Mouse (Mus musculus): ENCODE data around the gene Noxred1. TPM values are rescaled to one million over a fixed set of nuclear protein-coding genes. Genes with fewer than 3 reads are reported as not detected.
A peak's percentile ranks its signal among the peaks of the same experiment; 100 is the strongest.
"Not testable (repeated sequence)": the region's sequence is repeated elsewhere in the genome, so short reads cannot be mapped to it uniquely, and the experiment has no call there.

Gene Noxred1
- polyA plus RNA-seq, 1 experiment from 2014 or later, result 1.0 TPM

DNA sequence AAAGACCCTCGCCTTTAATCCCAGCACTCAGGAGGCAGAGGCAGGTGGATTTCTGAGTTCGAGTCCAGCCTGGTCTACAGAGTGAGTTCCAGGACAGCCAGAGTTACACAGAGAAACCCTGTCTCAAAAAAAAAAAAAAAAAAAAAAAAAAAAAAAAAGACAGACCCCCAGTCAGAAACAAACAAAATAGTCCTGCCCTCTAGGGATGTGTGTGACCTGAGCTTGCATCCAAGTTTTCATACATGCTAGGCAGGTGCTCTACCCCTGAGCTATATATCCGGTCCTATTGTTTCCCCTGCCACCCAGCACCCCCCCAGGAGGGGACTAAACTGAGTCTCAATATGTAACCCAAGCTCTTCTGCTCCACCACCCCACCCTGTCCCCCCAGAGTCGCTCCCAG is 38.7 kb upstream of the Noxred1 start:
- peaks cover 45% of the 10 kb centered on the region for H3K36me3 ChIP-seq (ENCODE audit: control insufficient read depth, insufficient read depth, low read length)
- not testable (repeated sequence) for H3K4me2 ChIP-seq (ENCODE audit: low read length); H3K27ac ChIP-seq (replicated peaks; ENCODE audit: low read depth, low read length); H3K9ac ChIP-seq (replicated peaks; ENCODE audit: low read length); H3K4me3 ChIP-seq (replicated peaks; ENCODE audit: low read depth, low read length); ATAC-seq (ENCODE audit: low FRiP score, low TSS enrichment); H3K27me3 ChIP-seq (ENCODE audit: control insufficient read depth, insufficient read depth, low read length); DNase-seq; H3K9me3 ChIP-seq (ENCODE audit: control insufficient read depth, low read length); H3K4me1 ChIP-seq (ENCODE audit: control insufficient read depth, insufficient read depth, low read length)
- 87% methylated on average over 4 of the region's 4 CpGs for WGBS

DNA sequence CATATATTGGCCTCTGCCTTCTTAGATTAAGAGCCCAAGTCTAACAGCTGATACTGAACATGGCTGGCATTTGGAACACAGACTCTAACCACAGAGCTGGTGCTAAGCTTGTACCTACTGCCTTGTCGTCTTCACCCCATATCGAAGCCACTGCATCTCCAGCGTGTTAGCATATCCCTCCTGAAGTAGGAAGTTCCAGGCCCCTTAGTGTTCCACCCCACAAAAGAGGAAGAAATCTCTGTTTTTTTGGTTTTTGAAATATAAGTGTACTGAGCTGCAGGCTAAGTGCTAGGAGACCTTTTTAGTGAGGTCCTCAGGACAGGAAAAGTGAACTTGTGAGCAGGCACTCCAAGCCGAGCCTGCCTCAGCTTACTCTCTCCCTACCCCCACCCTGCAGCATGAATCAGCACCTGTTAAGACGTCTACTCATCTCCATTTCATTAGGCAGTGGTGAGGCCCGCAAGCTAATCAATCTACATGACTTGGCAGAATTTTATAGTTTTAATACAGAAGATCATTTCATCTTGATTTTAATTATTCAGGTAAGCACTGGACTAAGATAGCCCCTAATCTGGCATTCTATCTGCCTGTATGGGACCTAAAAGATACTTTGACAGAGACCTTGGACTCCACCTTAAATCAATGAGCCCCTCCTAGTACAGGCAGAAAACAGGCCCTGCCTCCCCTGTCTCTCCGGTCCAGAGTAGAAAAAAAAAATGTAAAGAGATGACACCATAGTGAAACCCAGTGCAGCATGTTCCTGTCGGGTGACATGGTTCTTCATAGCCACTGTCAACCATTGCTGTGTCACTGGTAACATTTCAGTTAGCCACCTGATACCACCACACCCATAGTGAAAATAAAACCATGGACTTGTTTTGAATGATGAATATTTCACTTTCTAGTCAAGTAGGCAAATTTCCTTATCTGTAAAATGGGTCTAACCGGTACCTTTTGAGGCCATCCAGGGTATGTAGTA is 36.6 kb upstream of the Noxred1 start:
- Histone ChIP-seq H3K27me3 (ENCODE audit: control insufficient read depth, insufficient read depth, low read length) (no peaks in the 10 kb centered on the region), H3K9ac (replicated peaks; ENCODE audit: low read length) (no peak overlapping the region), H3K4me2 (ENCODE audit: low read length) (no peak overlapping the region), H3K9me3 (ENCODE audit: control insufficient read depth, low read length) (no peaks in the 10 kb centered on the region), H3K4me1 (ENCODE audit: control insufficient read depth, insufficient read depth, low read length) (no peaks in the 10 kb centered on the region), H3K27ac (replicated peaks; ENCODE audit: low read depth, low read length) (no peak overlapping the region), H3K36me3 (ENCODE audit: control insufficient read depth, insufficient read depth, low read length) (peaks cover 66% of the 10 kb centered on the region), H3K4me3 (replicated peaks; ENCODE audit: low read depth, low read length) (no peak overlapping the region)
- DNase-seq (no peak), ATAC-seq (ENCODE audit: low FRiP score, low TSS enrichment) (no peak)
- 92% methylated on average over 9 of the region's 9 CpGs for WGBS

DNA sequence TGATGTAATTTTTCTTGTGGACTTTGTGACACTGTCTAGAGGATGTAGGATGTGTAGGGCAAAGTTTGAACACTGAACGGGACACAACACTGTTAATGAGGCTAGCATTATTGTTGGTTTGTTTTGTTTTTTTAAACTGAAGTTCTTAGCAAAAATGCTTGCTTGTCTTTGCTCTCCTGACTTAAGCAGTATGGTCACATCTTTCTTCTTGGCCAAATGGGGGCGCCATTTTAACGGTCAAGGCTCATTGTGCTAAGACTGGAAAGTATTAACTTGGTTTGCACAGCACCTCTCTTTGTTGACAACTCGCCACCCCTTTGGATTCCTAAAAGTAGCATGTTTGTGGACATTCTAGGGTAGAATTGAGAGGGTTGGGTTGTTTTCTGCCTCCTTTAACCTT is 29.1 kb upstream of the Noxred1 start:
- Histone ChIP-seq H3K27me3 (ENCODE audit: control insufficient read depth, insufficient read depth, low read length) (no peaks in the 10 kb centered on the region), H3K4me3 (replicated peaks; ENCODE audit: low read depth, low read length) (peak overlapping the region; percentile 71), H3K9ac (replicated peaks; ENCODE audit: low read length) (peak overlapping the region; percentile 78; the same call in 1 of the 2 replicates), H3K27ac (replicated peaks; ENCODE audit: low read depth, low read length) (no peak overlapping the region), H3K4me2 (ENCODE audit: low read length) (peak overlapping the region; percentile 95), H3K4me1 (ENCODE audit: control insufficient read depth, insufficient read depth, low read length) (peaks cover 20% of the 10 kb centered on the region), H3K36me3 (ENCODE audit: control insufficient read depth, insufficient read depth, low read length) (peaks cover 47% of the 10 kb centered on the region), H3K9me3 (ENCODE audit: control insufficient read depth, low read length) (no peaks in the 10 kb centered on the region)
- ATAC-seq (ENCODE audit: low FRiP score, low TSS enrichment) (no peak), DNase-seq (peak; percentile 55)
- 20% methylated on average over 4 of the region's 4 CpGs for WGBS

DNA sequence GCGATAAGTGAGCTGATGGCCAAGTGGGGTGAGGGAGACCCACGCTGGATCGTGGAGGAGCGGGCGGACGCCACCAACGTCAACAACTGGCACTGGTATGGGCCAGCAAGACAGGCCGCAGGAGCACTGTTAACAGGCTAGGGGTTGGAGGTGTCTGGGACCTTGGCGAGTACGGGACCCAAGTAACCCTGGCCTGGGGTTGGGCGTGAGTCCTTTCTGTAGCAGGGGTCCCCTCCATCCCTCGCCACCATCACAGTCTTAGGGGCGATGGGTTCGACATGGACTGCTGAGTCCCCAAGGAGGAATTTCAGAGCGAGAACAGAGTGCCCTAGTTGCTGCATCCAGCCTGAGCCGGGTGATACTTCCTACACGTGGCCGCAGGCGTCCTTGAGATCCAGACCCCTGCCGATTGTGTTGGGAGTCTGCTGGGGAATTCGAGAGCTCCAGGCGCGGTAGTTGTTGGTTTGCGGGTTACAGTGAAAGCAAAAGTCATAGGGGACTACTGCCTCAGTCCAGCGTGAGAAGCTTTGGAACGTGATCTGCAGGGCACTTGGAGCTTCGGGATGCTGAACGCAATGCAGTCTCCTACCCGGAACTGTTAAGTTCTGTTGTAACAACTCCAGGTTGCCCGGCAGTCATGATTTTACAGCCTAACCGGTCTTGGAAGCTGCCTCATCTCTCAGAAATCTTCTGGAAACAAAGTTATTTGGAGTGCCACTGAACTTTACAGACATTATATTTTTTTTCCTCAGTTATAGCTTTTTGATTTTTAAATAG is 28.5 kb upstream of the Noxred1 start:
- Histone ChIP-seq H3K9ac (replicated peaks; ENCODE audit: low read length) (peak overlapping the region; percentile 78), H3K27me3 (ENCODE audit: control insufficient read depth, insufficient read depth, low read length) (no peaks in the 10 kb centered on the region), H3K4me1 (ENCODE audit: control insufficient read depth, insufficient read depth, low read length) (peaks cover 20% of the 10 kb centered on the region), H3K4me3 (replicated peaks; ENCODE audit: low read depth, low read length) (peak overlapping the region; percentile 71), H3K36me3 (ENCODE audit: control insufficient read depth, insufficient read depth, low read length) (peaks cover 47% of the 10 kb centered on the region), H3K27ac (replicated peaks; ENCODE audit: low read depth, low read length) (peak overlapping the region; percentile 87), H3K4me2 (ENCODE audit: low read length) (peak overlapping the region; percentile 95), H3K9me3 (ENCODE audit: control insufficient read depth, low read length) (no peaks in the 10 kb centered on the region)
- under 1% methylated on average over 31 of the region's 31 CpGs for WGBS
- DNase-seq (peak; percentile 44), ATAC-seq (ENCODE audit: low FRiP score, low TSS enrichment) (no peak; the same call in none of the 2 replicates)

DNA sequence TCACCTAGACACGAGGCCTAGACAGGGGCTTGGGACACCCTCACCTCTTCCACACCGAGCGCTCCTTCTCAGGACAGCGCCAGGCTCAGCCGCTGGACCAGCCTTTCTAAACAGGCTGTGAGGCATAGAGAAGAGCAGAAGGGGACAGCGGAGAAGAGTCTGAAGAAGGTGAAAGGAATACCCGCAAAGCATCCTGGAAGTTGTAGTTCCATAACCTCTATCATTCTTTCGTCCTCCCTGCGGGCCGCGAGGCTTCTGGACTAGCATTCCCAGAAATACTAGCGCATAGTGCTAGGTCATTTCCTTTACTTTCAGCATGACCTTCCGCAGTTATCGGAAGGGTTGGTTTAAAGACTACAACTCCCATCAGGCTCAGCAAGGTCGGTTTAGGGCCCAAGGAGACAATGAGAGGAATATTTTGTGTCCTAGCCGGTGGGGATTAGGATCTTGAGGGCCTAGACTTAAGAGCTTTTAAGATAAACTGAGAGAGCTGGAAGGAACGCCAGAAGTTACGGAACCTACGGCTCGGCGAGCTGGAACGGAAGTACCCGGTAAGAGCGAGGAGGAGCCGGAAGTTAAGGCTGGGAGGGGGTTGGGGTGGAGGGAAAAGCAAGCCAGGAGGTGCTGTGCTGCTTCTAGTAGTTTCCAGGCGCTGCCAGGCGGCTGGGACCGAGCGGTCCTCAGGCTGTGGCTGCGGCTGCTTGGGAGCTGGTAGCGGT is 27.7 kb upstream of the Noxred1 start, which contains the start of the genes Vipas39 and Ahsa1:
TSS of gene Vipas39 (minus strand) at position 149 of the 719 bp plus-strand sequence.
TSS of gene Ahsa1 (plus strand) at position 372 of the 719 bp plus-strand sequence.
- Histone ChIP-seq H3K9ac (replicated peaks; ENCODE audit: low read length) (peak within 1 kb of the TSS; percentile 78), H3K27ac (replicated peaks; ENCODE audit: low read depth, low read length) (peak within 1 kb of the TSS; percentile 87), H3K9me3 (ENCODE audit: control insufficient read depth, low read length) (no peaks in the 10 kb centered on the region), H3K4me1 (ENCODE audit: control insufficient read depth, insufficient read depth, low read length) (peaks cover 20% of the 10 kb centered on the region), H3K27me3 (ENCODE audit: control insufficient read depth, insufficient read depth, low read length) (no peaks in the 10 kb centered on the region), H3K36me3 (ENCODE audit: control insufficient read depth, insufficient read depth, low read length) (peaks cover 47% of the 10 kb centered on the region), H3K4me3 (replicated peaks; ENCODE audit: low read depth, low read length) (peak within 1 kb of the TSS; percentile 71), H3K4me2 (ENCODE audit: low read length) (peak within 1 kb of the TSS; percentile 95)
- ATAC-seq (ENCODE audit: low FRiP score, low TSS enrichment) (peak; percentile 96), DNase-seq (peak; percentile 98)
- WGBS, result under 1% methylated on average over 31 of the region's 31 CpGs

DNA sequence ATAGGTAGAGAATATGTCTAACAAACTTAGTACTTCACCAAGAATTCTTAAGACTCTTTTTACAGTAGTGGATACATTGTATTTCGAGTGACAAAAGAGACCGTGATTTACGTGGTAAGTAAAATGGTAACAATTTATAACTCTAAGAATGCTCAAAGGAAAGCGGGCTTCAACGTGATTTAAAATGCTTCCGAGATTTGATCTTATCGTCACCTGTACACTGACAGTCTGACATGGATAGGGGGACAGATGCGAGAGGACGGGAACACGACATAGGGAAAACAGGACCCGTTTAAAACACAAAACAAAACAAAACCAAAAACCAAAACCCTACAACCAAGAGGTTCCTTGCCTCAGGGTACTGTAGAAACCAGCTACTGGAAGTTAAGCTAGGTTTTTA is 26.9 kb upstream of the Noxred1 start:
- 24% methylated on average over 11 of the region's 11 CpGs for WGBS
- ATAC-seq (ENCODE audit: low FRiP score, low TSS enrichment) (no peak), DNase-seq (no peak)
- H3K4me3 ChIP-seq (replicated peaks; ENCODE audit: low read depth, low read length), result peak overlapping the region; percentile 71
- H3K4me2 ChIP-seq (ENCODE audit: low read length), result peak overlapping the region; percentile 73
- H3K36me3 ChIP-seq (ENCODE audit: control insufficient read depth, insufficient read depth, low read length), result peaks cover 45% of the 10 kb centered on the region
- peak overlapping the region; percentile 72 for H3K27ac ChIP-seq (replicated peaks; ENCODE audit: low read depth, low read length)
- peak overlapping the region; percentile 76 for H3K9ac ChIP-seq (replicated peaks; ENCODE audit: low read length)
- no peaks in the 10 kb centered on the region for H3K27me3 ChIP-seq (ENCODE audit: control insufficient read depth, insufficient read depth, low read length)
- H3K9me3 ChIP-seq (ENCODE audit: control insufficient read depth, low read length), result no peaks in the 10 kb centered on the region
- peaks cover 20% of the 10 kb centered on the region for H3K4me1 ChIP-seq (ENCODE audit: control insufficient read depth, insufficient read depth, low read length)

DNA sequence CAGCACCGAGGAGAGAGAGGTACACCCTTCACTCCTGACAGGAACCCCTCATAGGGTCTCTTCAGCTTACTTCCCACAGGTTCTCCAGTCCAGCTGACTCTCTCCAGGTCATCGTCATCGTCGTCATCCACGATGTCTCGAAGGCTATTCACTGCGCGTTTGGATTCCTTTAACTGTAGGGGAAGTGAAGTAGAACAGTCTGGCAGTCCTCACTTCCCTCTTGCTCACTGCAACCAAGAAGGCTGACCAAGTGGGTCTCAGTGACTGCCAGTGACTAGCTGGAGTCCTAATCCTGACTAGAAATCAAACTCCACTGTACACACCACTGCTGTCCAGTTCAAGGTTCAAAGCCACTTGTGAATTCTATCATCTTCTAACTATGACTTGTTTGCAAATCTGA is 22.0 kb upstream of the Noxred1 start:
- no peak overlapping the region for H3K9ac ChIP-seq (replicated peaks; ENCODE audit: low read length)
- H3K4me3 ChIP-seq (replicated peaks; ENCODE audit: low read depth, low read length), result no peak overlapping the region
- H3K4me2 ChIP-seq (ENCODE audit: low read length), result no peak overlapping the region
- H3K36me3 ChIP-seq (ENCODE audit: control insufficient read depth, insufficient read depth, low read length), result peaks cover 74% of the 10 kb centered on the region
- 96% methylated on average over 8 of the region's 8 CpGs for WGBS
- no peaks in the 10 kb centered on the region for H3K27me3 ChIP-seq (ENCODE audit: control insufficient read depth, insufficient read depth, low read length)
- no peak overlapping the region for H3K27ac ChIP-seq (replicated peaks; ENCODE audit: low read depth, low read length)
- DNase-seq (no peak), ATAC-seq (ENCODE audit: low FRiP score, low TSS enrichment) (no peak)
- H3K9me3 ChIP-seq (ENCODE audit: control insufficient read depth, low read length), result no peaks in the 10 kb centered on the region
- peaks cover 8% of the 10 kb centered on the region; the same call in 1 of the 2 replicates for H3K4me1 ChIP-seq (ENCODE audit: control insufficient read depth, insufficient read depth, low read length)

DNA sequence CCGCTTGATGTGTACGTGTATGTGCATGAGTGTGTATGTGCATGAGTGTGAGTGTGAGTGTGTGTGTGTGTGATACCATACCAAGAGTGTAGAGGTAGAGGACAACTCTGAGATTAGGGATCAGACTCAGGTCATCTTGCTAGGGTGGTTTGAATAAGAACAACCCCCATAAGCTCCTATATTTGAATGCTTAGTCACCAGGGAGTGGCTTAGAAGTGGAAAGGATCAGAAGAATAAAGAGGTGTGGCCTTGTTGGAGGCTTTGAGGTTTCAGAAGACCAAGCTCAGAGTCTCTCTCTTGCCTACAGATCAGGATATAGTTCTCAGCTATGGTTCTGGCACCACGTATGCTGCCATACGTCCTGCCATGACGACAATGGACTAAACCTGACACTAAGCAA is 18.1 kb upstream of the Noxred1 start:
- Histone ChIP-seq H3K27ac (replicated peaks; ENCODE audit: low read depth, low read length) (no peak overlapping the region), H3K27me3 (ENCODE audit: control insufficient read depth, insufficient read depth, low read length) (no peaks in the 10 kb centered on the region), H3K9ac (replicated peaks; ENCODE audit: low read length) (no peak overlapping the region), H3K4me1 (ENCODE audit: control insufficient read depth, insufficient read depth, low read length) (no peaks in the 10 kb centered on the region), H3K36me3 (ENCODE audit: control insufficient read depth, insufficient read depth, low read length) (peaks cover 91% of the 10 kb centered on the region), H3K4me3 (replicated peaks; ENCODE audit: low read depth, low read length) (no peak overlapping the region), H3K9me3 (ENCODE audit: control insufficient read depth, low read length) (no peaks in the 10 kb centered on the region), H3K4me2 (ENCODE audit: low read length) (no peak overlapping the region)
- 96% methylated on average over 5 of the region's 5 CpGs for WGBS
- ATAC-seq (ENCODE audit: low FRiP score, low TSS enrichment) (no peak), DNase-seq (no peak)
